Mouse (Mus musculus): ENCODE data around the gene Tomm70a.

DNA sequence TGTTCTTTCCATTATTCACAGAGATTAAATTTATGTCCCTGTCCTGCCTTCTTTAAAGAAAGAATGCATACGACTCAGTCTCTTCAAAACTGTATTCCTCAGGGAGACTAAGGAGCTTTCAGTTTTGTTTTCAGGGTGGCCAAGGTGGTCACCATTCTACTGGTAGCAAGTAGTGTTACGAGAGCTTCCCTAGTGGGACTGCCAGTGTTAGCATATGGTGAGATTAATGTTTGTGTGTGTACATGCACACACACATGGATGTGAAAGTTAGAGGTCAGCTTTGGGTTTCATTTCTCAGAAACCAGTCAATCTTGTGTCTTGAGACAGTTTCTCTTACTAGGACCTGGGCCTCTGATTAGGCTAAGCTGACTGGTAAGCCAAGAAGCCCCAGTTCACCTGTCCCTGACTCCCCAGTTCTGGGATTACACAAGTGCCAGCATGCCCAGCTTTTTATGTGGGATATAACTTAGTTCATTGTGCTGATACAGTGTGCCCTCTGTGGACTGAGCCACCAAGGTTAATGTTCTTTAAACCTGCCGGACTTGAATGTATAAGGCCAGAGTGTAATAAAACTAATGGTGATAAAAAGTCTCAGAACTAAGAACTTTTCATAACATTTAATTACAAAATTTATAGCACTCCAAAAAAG is 9.4 kb downstream of the Tomm70a start:
- TF ChIP-seq CTCF (IDR thresholded peaks at IDR 0.05; ENCODE audit: low read depth) (no peak), EP300 (optimal IDR thresholded peaks at IDR 0.05) (no peak)
